Mouse (Mus musculus): ENCODE results near the gene Clk1.
"Not testable (repeated sequence)": the region's sequence is repeated elsewhere in the genome, so short reads cannot be mapped to it uniquely, and the experiment has no call there.

The Clk1 gene

DNA sequence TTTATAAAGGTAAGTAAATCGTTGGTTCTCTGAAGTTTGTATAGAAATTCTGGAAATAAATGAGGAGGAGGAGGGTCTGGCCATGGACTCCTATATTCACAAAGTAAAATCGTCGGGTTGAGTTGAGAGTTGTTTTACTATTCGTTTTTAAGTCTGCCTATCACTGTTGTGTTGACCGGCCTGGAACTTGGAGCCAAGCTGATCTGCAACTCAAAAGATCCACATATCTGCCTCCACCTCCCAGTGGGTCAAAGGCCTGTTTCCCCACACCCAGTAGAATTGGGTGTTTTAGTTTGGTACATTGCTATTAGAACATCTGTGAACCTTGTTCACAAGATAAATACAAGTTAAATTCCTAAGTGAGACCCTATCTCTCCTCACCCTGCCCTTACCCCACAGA lies 20.1 kb downstream of the Clk1 start:
- no peak for DNase-seq

GRCm38 (mm10) chr1:58401396-58401795 lies 22.5 kb downstream of the Clk1 start:
- DNase-seq: no peak

GRCm38 (mm10) chr1:58397731-58398130 lies 26.1 kb downstream of the Clk1 start:
- no peak for DNase-seq

DNA sequence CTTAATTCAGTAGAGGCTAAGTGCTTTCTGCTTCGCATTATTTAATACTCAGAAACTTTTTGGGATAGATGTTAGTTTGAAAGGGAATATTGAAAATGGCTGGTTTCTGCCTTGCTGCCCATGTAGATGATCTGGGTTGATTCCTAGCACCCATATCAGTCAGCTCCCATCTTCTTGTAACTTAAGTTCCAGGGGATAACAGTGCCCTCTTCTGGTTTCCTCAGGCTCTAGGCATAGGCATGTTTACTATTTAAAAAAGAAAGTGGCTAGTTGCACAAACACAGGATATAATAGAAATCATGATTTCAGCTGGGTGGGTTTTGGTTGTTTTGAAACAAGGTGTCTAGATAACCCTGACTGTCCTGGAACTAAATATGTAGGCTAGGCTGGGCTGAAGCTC lies 27.7 kb downstream of the Clk1 start:
- no peak for DNase-seq

- no peak for DNase-seq
Observed at GRCm38 (mm10) chr1:58395341-58395740, 28.5 kb downstream of the Clk1 start.

DNA sequence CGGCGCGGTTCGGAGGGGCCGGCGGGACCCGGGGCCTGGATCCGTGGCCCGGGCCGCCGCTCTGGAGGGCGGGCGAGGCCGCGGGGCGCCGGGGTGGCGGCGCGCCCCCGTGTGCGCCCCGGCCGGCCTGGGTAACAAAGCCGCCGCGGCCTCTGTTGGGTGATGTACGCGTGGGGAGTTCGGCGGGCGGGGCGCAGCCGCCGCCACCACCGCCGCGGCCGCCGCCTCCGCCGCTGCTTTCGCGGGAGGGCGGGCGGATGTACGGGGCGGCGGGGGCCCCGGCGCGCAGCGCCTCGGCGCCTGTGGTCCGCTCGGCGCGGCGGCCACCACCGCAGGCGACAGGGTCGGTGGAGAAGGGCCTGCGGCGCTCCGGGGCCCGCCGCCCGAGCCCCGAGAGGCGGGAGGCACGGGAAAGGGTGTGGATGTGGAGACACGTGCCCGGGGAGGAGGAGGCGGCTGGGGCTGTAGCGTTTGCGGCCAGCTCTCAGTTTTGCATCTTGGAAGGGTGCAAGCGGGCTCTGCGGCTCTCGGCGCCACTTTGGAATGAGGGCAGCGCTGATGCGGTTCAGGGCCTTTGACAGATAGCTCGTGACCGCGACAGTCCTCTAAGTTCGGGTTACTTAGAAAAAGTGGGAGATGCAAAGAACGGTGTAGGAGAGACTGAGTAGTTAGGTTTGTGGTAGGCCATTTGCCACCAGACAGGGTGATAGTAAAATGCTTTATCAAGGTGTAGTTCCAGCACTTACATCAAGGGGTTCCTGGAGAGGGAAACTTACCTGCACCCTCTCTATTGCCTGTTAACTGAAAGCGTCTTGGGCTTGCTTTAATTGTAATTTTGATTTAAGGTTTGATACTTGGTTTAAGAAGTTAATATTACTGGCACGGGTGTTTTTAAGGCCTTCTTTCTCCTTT lies 30.3 kb downstream of the Clk1 start:
- DNase-seq: peak; percentile 42

DNA sequence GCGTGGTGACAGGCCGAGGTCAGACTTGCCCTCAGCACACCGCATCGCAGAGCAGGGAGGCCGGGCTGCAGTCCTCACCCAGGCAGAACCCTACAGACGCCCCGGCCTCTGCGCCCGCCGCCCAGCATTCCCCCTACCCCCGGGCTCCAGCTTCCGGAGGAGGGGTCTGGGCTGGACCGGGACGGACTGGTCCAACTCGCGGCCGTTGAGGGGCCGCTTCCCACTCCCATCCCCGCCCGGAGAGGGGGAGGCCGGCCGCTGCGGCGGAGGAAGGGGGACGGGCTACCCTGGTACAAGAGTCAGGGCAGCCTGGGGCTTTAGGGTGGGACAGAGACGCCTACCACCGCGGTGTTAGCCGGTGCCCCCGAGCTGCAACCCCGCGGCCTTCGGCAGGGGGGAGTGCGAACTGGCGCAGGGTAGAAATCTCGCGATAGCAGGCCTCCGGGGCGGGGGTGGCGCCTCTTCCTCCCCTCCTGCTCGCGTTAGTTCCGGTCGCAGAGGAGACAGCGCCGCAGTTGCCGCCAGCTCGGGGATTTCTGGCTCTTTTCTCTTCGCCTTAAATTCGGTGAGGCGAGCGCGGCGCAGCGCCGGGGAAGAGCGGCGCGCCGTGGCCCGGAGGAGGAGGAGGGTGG lies 31.1 kb downstream of the Clk1 start, which contains the start of gene Bzw1:
Gene Bzw1, plus strand, starts transcription at position 247 of the 632 bp plus-strand sequence.
- DNase-seq: peak; percentile 90

DNA sequence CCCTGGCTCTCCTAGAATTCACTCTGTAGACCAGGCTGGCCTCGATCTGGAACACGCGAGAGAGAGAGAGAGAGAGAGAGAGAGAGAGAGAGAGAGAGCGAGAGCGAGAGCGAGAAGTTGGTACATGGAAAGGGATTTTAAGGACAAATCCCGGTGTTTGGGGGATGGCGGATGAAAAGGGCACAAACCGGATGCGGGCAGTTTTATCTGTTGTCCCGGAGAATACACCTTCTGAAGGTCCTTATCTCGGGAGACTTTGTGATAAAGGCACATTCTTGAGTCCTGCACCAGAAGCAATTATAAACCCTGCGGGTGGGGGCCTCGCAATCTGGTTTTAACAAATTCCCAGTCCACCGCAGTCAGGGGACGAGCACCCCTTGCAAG lies 31.6 kb downstream of the Clk1 start:
- no peak for DNase-seq

GRCm38 (mm10) chr1:58391421-58392267 lies 32.2 kb downstream of the Clk1 start:
- DNase-seq: peak; percentile 9

DNA sequence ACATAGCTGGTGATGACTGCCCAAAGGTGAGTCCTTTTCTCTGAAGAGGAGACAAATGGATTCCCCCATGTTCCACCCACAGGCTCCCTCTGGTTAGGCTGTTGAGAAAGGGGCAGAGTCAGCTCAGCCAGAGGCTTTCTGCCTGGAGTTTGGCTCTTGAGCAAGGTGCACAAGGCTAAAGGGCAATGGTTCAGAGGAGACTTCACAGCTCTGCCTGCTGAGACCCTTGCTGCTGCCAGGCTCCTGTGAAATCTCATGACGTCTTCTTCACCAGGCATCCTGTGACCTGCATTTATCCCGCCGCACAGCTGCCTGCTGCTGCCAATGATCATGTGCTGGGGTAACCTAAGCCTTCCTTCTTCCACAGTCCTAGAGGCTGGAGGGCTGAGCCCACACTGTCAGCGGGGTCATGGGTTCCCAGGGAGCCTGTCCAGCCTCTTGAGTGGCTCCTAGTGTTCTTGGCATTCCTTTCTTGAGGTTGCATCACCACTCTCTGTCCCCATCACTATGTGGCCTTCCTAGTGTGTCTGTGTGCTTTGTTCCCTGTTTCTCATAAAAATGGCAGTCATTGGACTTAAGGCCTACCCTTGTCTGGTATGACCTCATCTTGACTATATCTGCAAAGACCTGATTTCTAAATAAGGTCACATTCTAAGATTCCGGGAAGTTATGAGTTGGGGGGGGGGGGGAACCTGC lies 41.1 kb downstream of the Clk1 start:
- no peak for DNase-seq

- no peak for DNase-seq
Observed at GRCm38 (mm10) chr1:58375574-58376147, 48.2 kb downstream of the Clk1 start.

DNA sequence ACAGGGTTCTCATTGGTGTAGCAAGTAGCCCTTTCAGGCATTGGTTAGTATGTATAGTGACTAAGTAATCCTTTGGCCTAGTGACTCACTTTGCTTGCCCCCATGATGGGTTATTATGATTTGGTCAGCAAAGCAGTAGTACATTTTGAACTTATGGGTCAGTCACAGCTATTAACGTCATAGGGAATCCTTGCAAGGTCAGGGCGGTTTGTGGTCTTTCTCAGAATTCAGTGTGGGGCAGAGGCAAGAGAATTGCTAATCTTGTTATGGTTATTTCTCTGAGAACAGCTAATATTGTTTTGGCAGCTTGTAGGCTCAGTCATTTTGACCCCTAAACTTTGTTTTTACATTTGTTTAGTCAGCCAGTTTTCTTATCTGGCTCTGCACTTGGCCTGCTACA lies 49.6 kb downstream of the Clk1 start:
- DNase-seq: not testable (repeated sequence)

- no peak for DNase-seq
Observed at GRCm38 (mm10) chr1:58369716-58370115, 54.1 kb downstream of the Clk1 start.

GRCm38 (mm10) chr1:58366737-58367471 lies 57.0 kb downstream of the Clk1 start:
- DNase-seq: no peak

GRCm38 (mm10) chr1:58365829-58366228 lies 58.0 kb downstream of the Clk1 start:
- no peak for DNase-seq

- DNase-seq: no peak
Observed at GRCm38 (mm10) chr1:58364551-58364950, 59.3 kb downstream of the Clk1 start.

- no peak for DNase-seq
Observed at GRCm38 (mm10) chr1:58362296-58362695, 61.6 kb downstream of the Clk1 start.

Measured in cerebellum, adult 11 months (tissue).